Mouse (Mus musculus): ENCODE measurements around the gene Fgfr2. TPM values are rescaled to one million over a fixed set of nuclear protein-coding genes. Genes with fewer than 3 reads are reported as not detected.

Fgfr2 gene
- total and polyA plus RNA-seq, 2 experiments from 2014 or later, result 17.1 to 47.6 TPM

- H3K4me1 ChIP-seq (ENCODE audit: insufficient read depth), result peaks cover 4% of the 10 kb centered on the region; the same call in 1 of the 2 replicates
- TF ChIP-seq CTCF (IDR thresholded peaks at IDR 0.05; ENCODE audit: low read depth), result no peak
These were observed 1114.1 kb downstream of the Fgfr2 start for GRCm38 (mm10) chr7:132009002-132009401.

DNA sequence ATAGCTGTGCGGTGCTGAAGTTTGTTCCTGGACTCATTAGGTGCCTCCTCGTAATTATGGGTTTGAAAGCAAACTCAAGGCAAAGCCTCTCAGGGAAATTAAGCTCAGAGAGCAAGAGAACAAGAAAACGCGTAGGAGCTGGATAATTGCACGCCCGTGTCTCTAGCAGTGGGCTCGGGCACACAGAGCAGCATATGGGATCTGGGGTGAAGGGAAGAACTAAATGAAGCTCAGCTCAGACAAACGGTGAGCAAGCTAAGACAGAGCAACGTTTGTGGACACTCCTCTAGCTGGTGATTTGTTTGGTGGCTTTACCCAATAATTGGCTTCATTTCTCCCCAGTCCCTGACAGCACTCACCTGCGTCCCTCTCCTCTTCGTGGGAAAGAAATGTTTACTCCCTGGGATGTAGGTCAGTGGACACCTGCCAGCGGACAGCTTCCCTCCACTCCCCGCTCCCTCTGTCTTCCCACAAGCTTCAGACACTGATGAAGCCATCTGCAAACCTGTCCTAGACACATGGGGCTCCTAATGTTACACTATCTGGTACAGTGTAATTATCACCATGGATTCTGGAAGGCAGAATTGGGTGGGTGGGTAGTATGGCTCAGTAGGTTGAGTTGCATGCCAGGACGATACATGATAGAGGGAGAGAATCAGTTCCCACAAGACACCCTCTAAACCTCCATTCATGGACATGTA lies 1117.0 kb downstream of the Fgfr2 start:
- no peak overlapping the region for H3K4me2 ChIP-seq (ENCODE audit: low read depth)
- no peak overlapping the region for H3K9ac ChIP-seq
- H3K9me3 ChIP-seq (ENCODE audit: low read length), result no peaks in the 10 kb centered on the region
- WGBS, result 41% methylated on average over 14 of the region's 14 CpGs
- no peak overlapping the region for H3K4me3 ChIP-seq (ENCODE audit: low read depth, low read length)
- H3K27me3 ChIP-seq (ENCODE audit: insufficient read depth, low read length), result no peaks in the 10 kb centered on the region
- ATAC-seq (no peak), DNase-seq (no peak)
- no peaks in the 10 kb centered on the region for H3K4me1 ChIP-seq (ENCODE audit: insufficient read depth)
- H3K36me3 ChIP-seq (ENCODE audit: insufficient read depth), result no peaks in the 10 kb centered on the region
- no peak for TF ChIP-seq CTCF (IDR thresholded peaks at IDR 0.05; ENCODE audit: low read depth)
- no peak overlapping the region for H3K27ac ChIP-seq (ENCODE audit: low read depth, low read length)

More at GRCm38 (mm10) chr7:132009002-132009401, 1114.1 kb downstream of the Fgfr2 start:
- Histone ChIP-seq H3K9me3 (ENCODE audit: low read length) (no peaks in the 10 kb centered on the region), H3K4me3 (ENCODE audit: low read depth, low read length) (no peak overlapping the region), H3K27me3 (ENCODE audit: insufficient read depth, low read length) (no peaks in the 10 kb centered on the region), H3K36me3 (ENCODE audit: insufficient read depth) (no peaks in the 10 kb centered on the region), H3K4me2 (ENCODE audit: low read depth) (no peak overlapping the region), H3K9ac (no peak overlapping the region), H3K27ac (ENCODE audit: low read depth, low read length) (no peak overlapping the region)
- DNase-seq (no peak), ATAC-seq (no peak)
- 85% methylated on average over 7 of the region's 7 CpGs for WGBS

- no peak overlapping the region for H3K4me3 ChIP-seq (ENCODE audit: low read depth, low read length)
- 0 out of 2 replicates have a peak overlapping the region, but pooled peaks have one; percentile 21 for H3K27ac ChIP-seq (ENCODE audit: low read depth, low read length)
- 52% methylated on average over 3 of the region's 3 CpGs for WGBS
- H3K4me1 ChIP-seq (ENCODE audit: insufficient read depth), result no peaks in the 10 kb centered on the region
- TF ChIP-seq CTCF (IDR thresholded peaks at IDR 0.05; ENCODE audit: low read depth), result no peak
- no peak overlapping the region for H3K4me2 ChIP-seq (ENCODE audit: low read depth)
- H3K9me3 ChIP-seq (ENCODE audit: low read length), result no peaks in the 10 kb centered on the region
- no peaks in the 10 kb centered on the region for H3K36me3 ChIP-seq (ENCODE audit: insufficient read depth)
- H3K9ac ChIP-seq, result no peak overlapping the region
- ATAC-seq (no peak), DNase-seq (no peak)
- H3K27me3 ChIP-seq (ENCODE audit: insufficient read depth, low read length), result no peaks in the 10 kb centered on the region
These were observed 1130.3 kb downstream of the Fgfr2 start for GRCm38 (mm10) chr7:131992873-131993272.

- H3K9me3 ChIP-seq (ENCODE audit: low read length), result no peaks in the 10 kb centered on the region
- no peak overlapping the region for H3K4me3 ChIP-seq (ENCODE audit: low read depth, low read length)
- no peaks in the 10 kb centered on the region; the same call in 1 of the 2 replicates for H3K36me3 ChIP-seq (ENCODE audit: insufficient read depth)
- ATAC-seq, result no peak
- no peak overlapping the region for H3K9ac ChIP-seq
- 43% methylated on average over 1 of the region's 1 CpGs for WGBS
- H3K27me3 ChIP-seq (ENCODE audit: insufficient read depth, low read length), result no peaks in the 10 kb centered on the region
- no peak for DNase-seq
- no peak overlapping the region for H3K4me2 ChIP-seq (ENCODE audit: low read depth)
- no peaks in the 10 kb centered on the region for H3K4me1 ChIP-seq (ENCODE audit: insufficient read depth)
- no peak for TF ChIP-seq CTCF (IDR thresholded peaks at IDR 0.05; ENCODE audit: low read depth)
- no peak overlapping the region for H3K27ac ChIP-seq (ENCODE audit: low read depth, low read length)
These were observed 1130.9 kb downstream of the Fgfr2 start for GRCm38 (mm10) chr7:131992226-131992625.

- 45% methylated on average over 6 of the region's 6 CpGs for WGBS
- TF ChIP-seq CTCF (IDR thresholded peaks at IDR 0.05; ENCODE audit: low read depth), result no peak
- DNase-seq (no peak), ATAC-seq (no peak)
- Histone ChIP-seq H3K4me1 (ENCODE audit: insufficient read depth) (peaks cover 6% of the 10 kb centered on the region; the same call in 1 of the 2 replicates), H3K4me3 (ENCODE audit: low read depth, low read length) (no peak overlapping the region), H3K4me2 (ENCODE audit: low read depth) (no peak overlapping the region), H3K27ac (ENCODE audit: low read depth, low read length) (no peak overlapping the region), H3K36me3 (ENCODE audit: insufficient read depth) (peaks cover 17% of the 10 kb centered on the region), H3K9ac (no peak overlapping the region), H3K9me3 (ENCODE audit: low read length) (no peaks in the 10 kb centered on the region), H3K27me3 (ENCODE audit: insufficient read depth, low read length) (no peaks in the 10 kb centered on the region)
These were observed 1134.1 kb downstream of the Fgfr2 start for GRCm38 (mm10) chr7:131989056-131989455.

DNA sequence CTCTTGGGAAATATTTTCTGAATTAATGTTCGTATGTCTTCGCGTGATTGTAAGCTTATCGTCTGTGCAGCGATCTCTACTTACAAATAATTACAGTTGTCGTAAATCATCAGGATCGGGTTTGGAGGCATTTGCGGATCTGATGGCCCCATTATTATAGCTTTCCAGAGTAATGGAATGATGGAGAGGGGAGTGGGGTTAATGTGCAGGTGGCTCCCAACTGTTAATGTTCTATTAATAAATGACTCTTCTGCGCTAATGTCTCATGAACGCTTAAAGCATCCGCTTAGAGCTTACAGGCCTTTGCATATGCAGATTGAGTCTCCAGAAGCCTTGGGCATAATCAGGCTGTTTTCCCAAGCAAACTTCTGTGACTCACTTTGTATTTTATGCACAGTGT lies 1144.5 kb downstream of the Fgfr2 start:
- peaks cover 12% of the 10 kb centered on the region; the same call in 1 of the 2 replicates for H3K36me3 ChIP-seq (ENCODE audit: insufficient read depth)
- ATAC-seq (peak; percentile 20; the same call in 1 of the 2 replicates), DNase-seq (no peak)
- H3K4me2 ChIP-seq (ENCODE audit: low read depth), result no peak overlapping the region
- H3K9me3 ChIP-seq (ENCODE audit: low read length), result no peaks in the 10 kb centered on the region
- no peak overlapping the region for H3K9ac ChIP-seq
- no peak for TF ChIP-seq CTCF (IDR thresholded peaks at IDR 0.05; ENCODE audit: low read depth)
- no peaks in the 10 kb centered on the region for H3K4me1 ChIP-seq (ENCODE audit: insufficient read depth)
- no peaks in the 10 kb centered on the region for H3K27me3 ChIP-seq (ENCODE audit: insufficient read depth, low read length)
- no peak overlapping the region for H3K27ac ChIP-seq (ENCODE audit: low read depth, low read length)
- no peak overlapping the region for H3K4me3 ChIP-seq (ENCODE audit: low read depth, low read length)
- 50% methylated on average over 11 of the region's 11 CpGs for WGBS

DNA sequence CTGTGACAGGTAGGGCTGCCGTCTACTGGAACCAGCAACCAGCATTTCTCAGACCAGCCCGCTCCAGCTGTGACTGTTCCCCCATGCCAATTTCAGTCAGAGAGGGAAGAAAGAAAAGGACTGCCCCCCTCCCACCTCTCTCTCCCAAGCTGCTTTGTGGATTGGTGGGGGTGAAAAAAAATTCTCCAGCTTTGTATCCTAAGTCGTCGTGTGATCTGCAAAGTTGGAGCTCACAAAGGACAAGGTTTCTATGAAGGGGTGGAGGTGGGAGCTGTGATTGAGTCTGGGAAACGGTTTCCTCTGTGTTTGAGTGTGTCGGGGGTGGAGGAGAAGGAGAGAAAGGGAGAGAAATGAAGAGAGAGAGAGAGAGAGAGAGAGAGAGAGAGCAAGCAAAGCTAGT lies 1147.3 kb downstream of the Fgfr2 start:
- Histone ChIP-seq H3K4me1 (ENCODE audit: insufficient read depth) (no peaks in the 10 kb centered on the region), H3K4me3 (ENCODE audit: low read depth, low read length) (no peak overlapping the region), H3K27ac (ENCODE audit: low read depth, low read length) (no peak overlapping the region), H3K27me3 (ENCODE audit: insufficient read depth, low read length) (no peaks in the 10 kb centered on the region), H3K36me3 (ENCODE audit: insufficient read depth) (peaks cover 3% of the 10 kb centered on the region; the same call in 1 of the 2 replicates), H3K9ac (no peak overlapping the region), H3K4me2 (ENCODE audit: low read depth) (no peak overlapping the region), H3K9me3 (ENCODE audit: low read length) (no peaks in the 10 kb centered on the region)
- no peak for TF ChIP-seq CTCF (IDR thresholded peaks at IDR 0.05; ENCODE audit: low read depth)
- no peak for DNase-seq
- 34% methylated on average over 6 of the region's 6 CpGs for WGBS
- no peak for ATAC-seq

All from forebrain, postnatal 0 days (tissue).